Mouse (Mus musculus) spleen, adult 2 months (tissue): ENCODE data around the gene Pqlc2. TPM values are rescaled to one million over a fixed set of nuclear protein-coding genes. Genes with fewer than 3 reads are reported as not detected.

Source experiments
- DNase-seq, 2 experiments: peaks; one replicate each; pipeline versions ENCODE4 v3.0.0 to v3.0.0-alpha.2; 2012 to 2021; ENCODE audit warnings: low spot score in 2 of 2, low read depth in 1 of 2
- H3K27ac ChIP-seq: fragments of 200-500 bp; 2 replicates; pipeline ENCODE4 v1.5.1; 2012; ENCODE audit warnings: low read length, inconsistent platforms; ENCODE audit not compliant: insufficient read depth
- H3K27me3 ChIP-seq: fragments of 200-500 bp; 2 replicates; pipeline ENCODE4 v1.6.1; 2012; ENCODE audit warnings: mild to moderate bottlenecking, moderate library complexity, low read length, inconsistent platforms; ENCODE audit not compliant: control insufficient read depth, insufficient read depth
- H3K36me3 ChIP-seq: fragments of 200-500 bp; 2 replicates; pipeline ENCODE4 v1.6.1; 2012; ENCODE audit warnings: mild to moderate bottlenecking, low read length, inconsistent platforms; ENCODE audit not compliant: control insufficient read depth, insufficient read depth
- H3K4me1 ChIP-seq: fragments of 200-500 bp; 2 replicates; pipeline ENCODE4 v1.6.1; 2011; ENCODE audit warnings: inconsistent platforms; ENCODE audit not compliant: control insufficient read depth, insufficient read depth, insufficient read length
- H3K4me3 ChIP-seq: fragments of 200-500 bp; 2 replicates; pipeline ENCODE4 v1.5.1; 2011; ENCODE audit warnings: mild to moderate bottlenecking, inconsistent platforms; ENCODE audit not compliant: insufficient read depth, insufficient read length; ENCODE audit errors: extremely low read depth
- CTCF ChIP-seq: fragments of 200-500 bp; IDR thresholded peaks from 2 replicates; pipeline ENCODE4 v1.5.1; 2011; ENCODE audit warnings: mild to moderate bottlenecking, inconsistent platforms; ENCODE audit not compliant: insufficient read depth, insufficient read length, insufficient replicate concordance; ENCODE audit errors: extremely low read depth
- POLR2A ChIP-seq: fragments of 200-500 bp; IDR thresholded peaks from 2 replicates; pipeline ENCODE4 v1.6.1; 2011; ENCODE audit warnings: low read depth, low read length, inconsistent platforms
- WGBS: fragments of 180-500 bp; shearing (Covaris S2); methylation state at CpG from one replicate; pipeline ENCODE4 v1.1.7; 2018; 5-methylcytosine and 5-hydroxymethylcytosine counted together
- polyA plus RNA-seq: library from polyadenylated mRNA; depleted of rRNA; stranded (reverse); fragments of >200 nt; gene quantifications from 2 replicates; pipeline ENCODE4 v1.2.3, GENCODE M21; 2012

The Pqlc2 gene
- polyA plus RNA-seq, 1 experiment, result 48.3 TPM

- peaks cover 46% of the 10 kb centered on the region for H3K36me3 ChIP-seq
- no peak for DNase-seq
Observed at GRCm38 (mm10) chr4:139281791-139282345, 28.6 kb downstream of the Pqlc2 start.

GRCm38 (mm10) chr4:139280530-139280929 is 30.0 kb downstream of the Pqlc2 start:
- Histone ChIP-seq H3K36me3 (peaks cover 45% of the 10 kb centered on the region), H3K27me3 (no peaks in the 10 kb centered on the region), H3K4me1 (no peaks in the 10 kb centered on the region), H3K4me3 (no peak overlapping the region), H3K27ac (no peak overlapping the region)
- 95% methylated on average over 12 of the region's 12 CpGs for whole genome bisulfite sequencing
- TF ChIP-seq CTCF (no peak), POLR2A (no peak)
- DNase-seq, result no peak

More at GRCm38 (mm10) chr4:139281791-139282345, 28.6 kb downstream of the Pqlc2 start:
- Histone ChIP-seq H3K4me1 (no peaks in the 10 kb centered on the region), H3K27me3 (no peaks in the 10 kb centered on the region), H3K27ac (no peak overlapping the region), H3K4me3 (no peak overlapping the region)
- no peak for TF ChIP-seq POLR2A
- TF ChIP-seq CTCF, result no peak
- 95% methylated on average over 16 of the region's 16 CpGs for WGBS

GRCm38 (mm10) chr4:139276411-139276810 is 34.1 kb downstream of the Pqlc2 start:
- H3K4me1 ChIP-seq, result no peaks in the 10 kb centered on the region
- peaks cover 32% of the 10 kb centered on the region for H3K36me3 ChIP-seq
- no peak overlapping the region for H3K4me3 ChIP-seq
- no peak overlapping the region for H3K27ac ChIP-seq
- whole genome bisulfite sequencing, result 96% methylated on average over 7 of the region's 7 CpGs
- TF ChIP-seq CTCF, result no peak
- no peak for TF ChIP-seq POLR2A
- H3K27me3 ChIP-seq, result no peaks in the 10 kb centered on the region
- no peak for DNase-seq

GRCm38 (mm10) chr4:139274573-139274972 is 35.9 kb downstream of the Pqlc2 start:
- Histone ChIP-seq H3K36me3 (peaks cover 20% of the 10 kb centered on the region), H3K27ac (no peak overlapping the region)
- WGBS, result 92% methylated on average over 7 of the region's 7 CpGs

GRCm38 (mm10) chr4:139272951-139273680 is 37.4 kb downstream of the Pqlc2 start:
- Histone ChIP-seq H3K27me3 (no peaks in the 10 kb centered on the region), H3K27ac (no peak overlapping the region), H3K4me3 (no peak overlapping the region), H3K4me1 (no peaks in the 10 kb centered on the region), H3K36me3 (peaks cover 26% of the 10 kb centered on the region)
- no peak for TF ChIP-seq POLR2A
- TF ChIP-seq CTCF, result no peak
- DNase-seq, result no peak
- WGBS, result 95% methylated on average over 10 of the region's 10 CpGs

More at GRCm38 (mm10) chr4:139274573-139274972, 35.9 kb downstream of the Pqlc2 start:
- DNase-seq, result no peak
- Histone ChIP-seq H3K4me1 (no peaks in the 10 kb centered on the region), H3K4me3 (no peak overlapping the region), H3K27me3 (no peaks in the 10 kb centered on the region)
- TF ChIP-seq POLR2A (no peak), CTCF (no peak)

- Histone ChIP-seq H3K27ac (no peak overlapping the region), H3K27me3 (no peaks in the 10 kb centered on the region), H3K4me1 (no peaks in the 10 kb centered on the region), H3K4me3 (no peak overlapping the region), H3K36me3 (peaks cover 25% of the 10 kb centered on the region)
- WGBS, result 94% methylated on average over 9 of the region's 9 CpGs
- no peak for DNase-seq
- TF ChIP-seq POLR2A (no peak), CTCF (no peak)
Observed at GRCm38 (mm10) chr4:139271562-139271961, 38.9 kb downstream of the Pqlc2 start.

- Histone ChIP-seq H3K27ac (no peak overlapping the region), H3K4me3 (no peak overlapping the region), H3K36me3 (peaks cover 29% of the 10 kb centered on the region), H3K27me3 (no peaks in the 10 kb centered on the region), H3K4me1 (no peaks in the 10 kb centered on the region)
- TF ChIP-seq POLR2A (no peak), CTCF (no peak)
- DNase-seq, result no peak
- WGBS, result 95% methylated on average over 3 of the region's 3 CpGs
Observed at GRCm38 (mm10) chr4:139270168-139270567, 40.3 kb downstream of the Pqlc2 start.
